Comparison of ENCODE assay signal across 12 mouse cellular contexts in genomic region chr13:44355771-44356221, GRCm38 (mm10).
DNase-seq lines count a peak whose midpoint lies in the region; ATAC-seq lines count a peak whose summit lies in the region.
"Had no signal": no experiment of that assay in that cellular context is flagged by ENCODE, and none has a peak within 500 bp of the region (broad histone marks: within the 10 kb centered on the region; RNA-seq: fewer than 3 reads in every experiment).

No protein-coding gene starts in this region.

- no peak overlapping the region for H3K4me2 ChIP-seq in hindbrain, embryonic 14.5 days (replicated peaks)
- H3K4me2 ChIP-seq: midbrain, embryonic 11.5 days; neural tube, embryonic 15.5 days had no signal

- no peak overlapping the region for H3K4me3 ChIP-seq in hindbrain, embryonic 10.5 days
- no peak overlapping the region for H3K4me3 ChIP-seq in hindbrain, embryonic 14.5 days (replicated peaks; ENCODE audit: low read length)
- H3K4me3 ChIP-seq: neural tube, embryonic 15.5 days had no signal

- H3K4me1 ChIP-seq in hindbrain, embryonic 10.5 days (replicated peaks): peaks cover 42% of the 10 kb centered on the region
- peaks cover 5% of the 10 kb centered on the region for H3K4me1 ChIP-seq in hindbrain, embryonic 14.5 days (replicated peaks; ENCODE audit: control insufficient read depth, insufficient read depth, low read length)
- H3K4me1 ChIP-seq: neural tube, embryonic 15.5 days had no signal

- H3K27ac ChIP-seq in hindbrain, embryonic 10.5 days: 0 out of 2 replicates have a peak overlapping the region, but pooled peaks have one; percentile 23
- H3K27ac ChIP-seq in hindbrain, embryonic 14.5 days: no peak overlapping the region
- H3K27ac ChIP-seq: neural tube, embryonic 15.5 days had no signal

- no peaks in the 10 kb centered on the region for H3K36me3 ChIP-seq in hindbrain, embryonic 10.5 days
- H3K36me3 ChIP-seq in hindbrain, embryonic 14.5 days (replicated peaks; ENCODE audit: control insufficient read depth, insufficient read depth): no peaks in the 10 kb centered on the region
- H3K36me3 ChIP-seq: neural tube, embryonic 15.5 days had no signal

- DNase-seq in hindbrain, embryonic 10.5 days (ENCODE audit: low spot score): no peak
- no peak for DNase-seq in hindbrain, embryonic 14.5 days (ENCODE audit: low spot score)
- peak; percentile 35 for DNase-seq in adrenal gland, postnatal 25 days
- DNase-seq in gastrocnemius, postnatal 36 days: peak; percentile 25 to 26
- DNase-seq in kidney, postnatal 14 days: peak; percentile 33
- DNase-seq in cerebellum, postnatal 4 days (ENCODE audit: low spot score in 2 of 2): no peak
- DNase-seq in left cerebral cortex, adult 11 months (ENCODE audit: low spot score): no peak
- DNase-seq in urinary bladder, adult 2 months (ENCODE audit: low spot score): no peak
- DNase-seq: cerebellum, postnatal 36 days; liver had no signal

- no peak for ATAC-seq in hindbrain, embryonic 14.5 days (ENCODE audit: low FRiP score)

- 73% methylated on average over 12 of the region's 12 CpGs for WGBS in hindbrain, embryonic 10.5 days
- WGBS in hindbrain, embryonic 14.5 days: 70% methylated on average over 12 of the region's 12 CpGs

- intact Hi-C loops in gastrocnemius, postnatal 36 days (cut with DNase I): no loop called here

- H3K9me3 ChIP-seq in hindbrain, embryonic 10.5 days: no peaks in the 10 kb centered on the region
- no peaks in the 10 kb centered on the region for H3K9me3 ChIP-seq in hindbrain, embryonic 14.5 days (ENCODE audit: control insufficient read depth, low read length)
- H3K9me3 ChIP-seq: neural tube, embryonic 15.5 days had no signal

- H3K9ac ChIP-seq in hindbrain, embryonic 14.5 days: no peak overlapping the region
- H3K9ac ChIP-seq: neural tube, embryonic 15.5 days had no signal

- H3K27me3 ChIP-seq in hindbrain, embryonic 10.5 days (ENCODE audit: insufficient read depth, poor library complexity, severe bottlenecking): peaks cover 21% of the 10 kb centered on the region
- H3K27me3 ChIP-seq in hindbrain, embryonic 14.5 days (ENCODE audit: control insufficient read depth, insufficient read depth, low read length): no peaks in the 10 kb centered on the region
- H3K27me3 ChIP-seq: neural tube, embryonic 15.5 days had no signal

Comparison
In these comparisons a context has a peak if more than half of its experiments do, and no peak if none do; other contexts are left out.
1. DNase-seq: peak in adrenal gland, postnatal 25 days (single experiment), gastrocnemius, postnatal 36 days (2 of 2) and kidney, postnatal 14 days (single experiment); none in hindbrain, embryonic 10.5 days (single experiment), hindbrain, embryonic 14.5 days (single experiment), cerebellum, postnatal 4 days (0 of 2), left cerebral cortex, adult 11 months (single experiment) and urinary bladder, adult 2 months (single experiment).